Mouse (Mus musculus) MEL (cell line): Measurements from ENCODE around the gene Mroh9. TPM values are rescaled to one million over a fixed set of nuclear protein-coding genes. Genes with fewer than 3 reads are reported as not detected.

Experiments
- DNase-seq: peaks from one replicate; pipeline ENCODE4 v3.0.0; 2011; ENCODE audit warnings: low read depth, low spot score
- H3K27ac ChIP-seq: 2 replicates; pipeline ENCODE4 v1.5.1; 2012; ENCODE audit warnings: low read depth, mild to moderate bottlenecking, control low read depth, low read length, moderate library complexity; ENCODE audit not compliant: control insufficient read depth
- H3K27me3 ChIP-seq, 2 experiments: fragments of 150-350 bp in 1 of 2; sonication (generic) in 1 of 2; 2 replicates each; pipeline ENCODE4 v1.6.1; 2012; ENCODE audit warnings: low read length in 2 of 2, mild to moderate bottlenecking in 2 of 2, improper control_type of control experiment in 1 of 2, moderate library complexity in 1 of 2; ENCODE audit not compliant: insufficient read depth in 2 of 2, control insufficient read depth in 1 of 2
- H3K36me3 ChIP-seq, 2 experiments: 2 replicates each; pipeline ENCODE4 v1.6.1; 2012 to 2014; ENCODE audit warnings: low read length in 2 of 2, improper control_type of control experiment in 1 of 2, inconsistent platforms in 1 of 2, mild to moderate bottlenecking in 1 of 2; ENCODE audit not compliant: insufficient read depth in 2 of 2, control insufficient read depth in 1 of 2
- H3K4me1 ChIP-seq, 2 experiments: fragments of 150-350 bp in 1 of 2; sonication (generic) in 1 of 2; 2 replicates each; pipeline ENCODE4 v1.6.1; 2012; ENCODE audit warnings: low read length in 2 of 2, improper control_type of control experiment in 1 of 2, mild to moderate bottlenecking in 1 of 2; ENCODE audit not compliant: insufficient read depth in 2 of 2, control insufficient read depth in 1 of 2
- H3K4me3 ChIP-seq, 2 experiments: fragments of 150-350 bp in 1 of 2; sonication (generic) in 1 of 2; 2 replicates each; pipeline ENCODE4 v1.5.1; 2012; ENCODE audit warnings: low read depth in 2 of 2, low read length in 2 of 2, mild to moderate bottlenecking in 2 of 2, moderate library complexity in 2 of 2, control low read depth in 1 of 2, improper control_type of control experiment in 1 of 2; ENCODE audit not compliant: control insufficient read depth in 1 of 2, insufficient read depth in 1 of 2
- H3K79me2 ChIP-seq: 2 replicates; pipeline ENCODE4 v1.6.1; 2012; ENCODE audit warnings: mild to moderate bottlenecking, low read length, moderate library complexity; ENCODE audit not compliant: control insufficient read depth, poor library complexity, insufficient read depth
- H3K9ac ChIP-seq: 2 replicates; pipeline ENCODE4 v1.6.1; 2012; ENCODE audit warnings: low read depth, mild to moderate bottlenecking, control low read depth, low read length, moderate library complexity; ENCODE audit not compliant: control insufficient read depth, poor library complexity, severe bottlenecking
- H3K9me3 ChIP-seq: fragments of 150-350 bp; sonication (generic); replicated peaks from 2 replicates; pipeline ENCODE4 v1.6.1; 2012; ENCODE audit warnings: mild to moderate bottlenecking, low read length, improper control_type of control experiment, moderate library complexity; ENCODE audit not compliant: insufficient read depth
- CHD1 ChIP-seq: IDR thresholded peaks from 2 replicates; pipeline ENCODE4 v1.6.1; 2012; ENCODE audit warnings: low read depth, mild to moderate bottlenecking, inconsistent platforms, low read length, improper control_type of control experiment
- ELF1 ChIP-seq: IDR thresholded peaks from 2 replicates; pipeline ENCODE4 v1.6.1; 2014; ENCODE audit warnings: low read depth, mild to moderate bottlenecking, inconsistent platforms, low read length, improper control_type of control experiment, moderate library complexity
- EP300 ChIP-seq, 2 experiments: IDR thresholded peaks; 2 replicates each; pipeline ENCODE4 v1.6.1; 2011; ENCODE audit warnings: improper control_type of control experiment in 2 of 2, low read length in 2 of 2, low read depth in 1 of 2, mild to moderate bottlenecking in 1 of 2
- ETS1 ChIP-seq: IDR thresholded peaks from 2 replicates; pipeline ENCODE4 v1.6.1; 2012; ENCODE audit warnings: low read depth, mild to moderate bottlenecking, inconsistent platforms, low read length, improper control_type of control experiment, moderate library complexity
- GABPA ChIP-seq: IDR thresholded peaks from 2 replicates; pipeline ENCODE4 v1.6.1; 2012; ENCODE audit warnings: low read depth, mild to moderate bottlenecking, inconsistent platforms, low read length, improper control_type of control experiment, moderate library complexity
- KAT2A ChIP-seq: conservative IDR thresholded peaks from 2 replicates; pipeline ENCODE4 v1.6.1; 2012; ENCODE audit warnings: low read depth, low read length, improper control_type of control experiment, inconsistent platforms
- MAX ChIP-seq: IDR thresholded peaks from 2 replicates; pipeline ENCODE4 v1.6.1; 2011; ENCODE audit warnings: low read length, improper control_type of control experiment
- MAZ ChIP-seq: IDR thresholded peaks from 2 replicates; pipeline ENCODE4 v1.6.1; 2012; ENCODE audit warnings: low read depth, mild to moderate bottlenecking, inconsistent platforms, low read length, improper control_type of control experiment
- MYB ChIP-seq: IDR thresholded peaks from 2 replicates; pipeline ENCODE4 v1.6.1; 2011; ENCODE audit warnings: mild to moderate bottlenecking, low read depth, low read length, improper control_type of control experiment
- MYC ChIP-seq: IDR thresholded peaks from 2 replicates; pipeline ENCODE4 v1.6.1; 2011; ENCODE audit warnings: low read depth, mild to moderate bottlenecking, low read length, improper control_type of control experiment, moderate library complexity
- POLR2A ChIP-seq, 2 experiments: IDR thresholded peaks; 2 replicates each; pipeline ENCODE4 v1.6.1; 2011 to 2012; ENCODE audit warnings: low read length in 2 of 2, mild to moderate bottlenecking in 2 of 2, control low read depth in 1 of 2, improper control_type of control experiment in 1 of 2, low read depth in 1 of 2, moderate library complexity in 1 of 2; ENCODE audit not compliant: control insufficient read depth in 1 of 2, insufficient read depth in 1 of 2, poor library complexity in 1 of 2
- POLR2AphosphoS5 ChIP-seq: IDR thresholded peaks from 2 replicates; pipeline ENCODE4 v1.6.1; 2012; ENCODE audit warnings: low read depth, borderline replicate concordance, mild to moderate bottlenecking, inconsistent platforms, low read length, moderate library complexity, mixed read lengths
- RAD21 ChIP-seq: IDR thresholded peaks from 2 replicates; pipeline ENCODE4 v1.6.1; 2011; ENCODE audit warnings: mild to moderate bottlenecking, low read depth, low read length, improper control_type of control experiment
- RCOR1 ChIP-seq: IDR thresholded peaks from 2 replicates; pipeline ENCODE4 v1.6.1; 2012; ENCODE audit warnings: low read depth, mild to moderate bottlenecking, inconsistent platforms, low read length, improper control_type of control experiment
- SIN3A ChIP-seq: IDR thresholded peaks from 2 replicates; pipeline ENCODE4 v1.6.1; 2012; ENCODE audit warnings: low read length, improper control_type of control experiment, inconsistent platforms
- UBTF ChIP-seq: IDR thresholded peaks from 2 replicates; pipeline ENCODE4 v1.6.1; 2012; ENCODE audit warnings: low read depth, mild to moderate bottlenecking, inconsistent platforms, low read length, improper control_type of control experiment, moderate library complexity, borderline replicate concordance; ENCODE audit not compliant: insufficient read depth
- ZC3H11A ChIP-seq: IDR thresholded peaks from 2 replicates; pipeline ENCODE4 v1.6.1; 2012; ENCODE audit warnings: low read depth, mild to moderate bottlenecking, inconsistent platforms, low read length, improper control_type of control experiment
- ZKSCAN1 ChIP-seq: IDR thresholded peaks from 2 replicates; pipeline ENCODE4 v1.6.1; 2012; ENCODE audit warnings: low read depth, mild to moderate bottlenecking, inconsistent platforms, low read length, improper control_type of control experiment, moderate library complexity
- ZMIZ1 ChIP-seq: IDR thresholded peaks from 2 replicates; pipeline ENCODE4 v1.6.1; 2012; ENCODE audit warnings: low read depth, mild to moderate bottlenecking, inconsistent platforms, low read length, improper control_type of control experiment, moderate library complexity
- ZNF384 ChIP-seq: IDR thresholded peaks from 2 replicates; pipeline ENCODE4 v1.6.1; 2012; ENCODE audit warnings: low read depth, mild to moderate bottlenecking, inconsistent platforms, low read length, improper control_type of control experiment
- polyA plus RNA-seq, 2 experiments: library from polyadenylated mRNA; stranded (reverse) in 1 of 2; unstranded in 1 of 2; fragments of >175 nt in 1 of 2; fragments of >200 nt in 1 of 2; gene quantifications; 2 replicates each; pipeline versions ENCODE4 v1.2.1 to v1.2.4; 2012; ENCODE audit warnings: low replicate concordance in 2 of 2, low read depth in 1 of 2; ENCODE audit not compliant: insufficient read length in 2 of 2, insufficient read depth in 1 of 2, missing spikeins in 1 of 2
- total RNA-seq: library from RNA; depleted of rRNA; stranded (reverse); fragments of 300-350 nt; gene quantifications from 2 replicates; pipeline ENCODE4 v1.2.3, GENCODE M21; 2012

Mroh9 gene
- total and polyA plus RNA-seq, 3 experiments = not detected

GRCm38 (mm10) chr1:163023075-163023474, 62.4 kb downstream of the Mroh9 start:
- H3K27ac ChIP-seq = no peak overlapping the region
- TF ChIP-seq MAZ = no peak
- TF ChIP-seq GABPA = no peak
- no peak for TF ChIP-seq ZMIZ1
- H3K27me3 ChIP-seq = no peaks in the 10 kb centered on the region
- no peaks in the 10 kb centered on the region for H3K4me1 ChIP-seq
- H3K79me2 ChIP-seq = no peaks in the 10 kb centered on the region
- no peaks in the 10 kb centered on the region for H3K36me3 ChIP-seq
- no peaks in the 10 kb centered on the region for H3K9me3 ChIP-seq
- DNase-seq = no peak
- H3K4me3 ChIP-seq = no peak overlapping the region
- no peak overlapping the region for H3K9ac ChIP-seq

DNA sequence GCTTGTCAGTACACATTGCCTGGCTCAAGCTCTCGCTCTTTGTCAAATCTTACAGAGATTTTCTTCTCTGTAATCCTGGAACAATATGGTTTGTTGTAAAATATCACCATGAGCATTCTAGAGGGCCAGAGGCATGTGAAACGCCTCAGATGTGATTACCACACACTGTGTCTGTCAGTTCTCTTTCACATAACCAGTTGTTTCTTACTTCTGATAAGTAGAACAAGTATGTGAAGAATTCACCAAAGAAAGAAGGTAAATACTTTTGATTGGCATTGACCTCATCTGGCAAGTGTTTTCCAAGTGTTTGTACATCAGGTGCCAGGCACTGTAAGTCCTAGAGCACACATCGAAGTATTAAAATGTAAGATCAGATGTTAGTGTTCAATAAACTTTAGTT, 76.2 kb downstream of the Mroh9 start:
- Histone ChIP-seq H3K27ac (no peak overlapping the region), H3K27me3 (no peaks in the 10 kb centered on the region), H3K4me1 (no peaks in the 10 kb centered on the region), H3K36me3 (no peaks in the 10 kb centered on the region), H3K4me3 (no peak overlapping the region), H3K9me3 (no peaks in the 10 kb centered on the region), H3K9ac (no peak overlapping the region), H3K79me2 (no peaks in the 10 kb centered on the region)
- no peak for TF ChIP-seq POLR2AphosphoS5
- TF ChIP-seq UBTF = no peak
- TF ChIP-seq KAT2A = no peak
- TF ChIP-seq SIN3A = no peak
- no peak for TF ChIP-seq MYB
- TF ChIP-seq ZKSCAN1 = no peak
- TF ChIP-seq ZC3H11A = no peak
- no peak for DNase-seq

GRCm38 (mm10) chr1:163003496-163003895, 82.0 kb downstream of the Mroh9 start:
- Histone ChIP-seq H3K27ac (no peak overlapping the region), H3K9ac (no peak overlapping the region), H3K79me2 (no peaks in the 10 kb centered on the region), H3K4me1 (no peaks in the 10 kb centered on the region), H3K36me3 (no peaks in the 10 kb centered on the region), H3K4me3 (no peak overlapping the region), H3K27me3 (no peaks in the 10 kb centered on the region), H3K9me3 (no peaks in the 10 kb centered on the region)
- TF ChIP-seq ELF1 = no peak
- no peak for TF ChIP-seq EP300 (IDR thresholded peaks at IDR 0.05; ENCODE audit: low read depth in 1 of 2, low read length in 2 of 2)
- no peak for TF ChIP-seq MAX
- no peak for TF ChIP-seq MYC
- no peak for TF ChIP-seq POLR2A (IDR thresholded peaks at IDR 0.05; ENCODE audit: control insufficient read depth in 1 of 2, insufficient read depth in 1 of 2, low read depth in 1 of 2, low read length in 2 of 2, poor library complexity in 1 of 2)
- no peak for TF ChIP-seq ZNF384
- no peak for TF ChIP-seq CHD1
- TF ChIP-seq RCOR1 = no peak
- no peak for TF ChIP-seq ETS1
- no peak for TF ChIP-seq RAD21
- no peak for DNase-seq
